Mouse (Mus musculus) megakaryocyte, embryonic 14.5 days (primary cell): ENCODE data around the gene Gm49384. TPM values are rescaled to one million over a fixed set of nuclear protein-coding genes. Genes with fewer than 3 reads are reported as not detected.

Source experiments
- H3K27me3 ChIP-seq: replicated peaks from 2 replicates; pipeline ENCODE3; 2012; ENCODE audit warnings: inconsistent platforms
- H3K36me3 ChIP-seq: replicated peaks from 2 replicates; pipeline ENCODE3; 2012; ENCODE audit warnings: low read length, inconsistent platforms, mixed read lengths
- H3K4me1 ChIP-seq: 2 replicates; pipeline ENCODE4 v1.6.1; 2012; ENCODE audit warnings: inconsistent platforms
- H3K4me3 ChIP-seq: replicated peaks from 2 replicates; pipeline ENCODE3; 2012; ENCODE audit warnings: moderate library complexity, mild to moderate bottlenecking, inconsistent platforms
- H3K9me3 ChIP-seq: 2 replicates; pipeline ENCODE4 v1.6.1; 2012; ENCODE audit warnings: inconsistent platforms
- FLI1 ChIP-seq: IDR thresholded peaks from 2 replicates; pipeline ENCODE4 v1.6.1; 2012; ENCODE audit warnings: low read length, inconsistent platforms, mixed read lengths
- GATA1 ChIP-seq: IDR thresholded peaks from 3 replicates; pipeline ENCODE4 v1.6.1; 2012; ENCODE audit warnings: mixed read lengths, low read length, inconsistent platforms, borderline replicate concordance
- polyA plus RNA-seq: library from polyadenylated mRNA; stranded (reverse); fragments of >175 nt; gene quantifications from 2 replicates; pipeline ENCODE4 v1.2.3, GENCODE M21; 2012; ENCODE audit warnings: low replicate concordance; ENCODE audit not compliant: insufficient read depth

The Gm49384 gene
- polyA plus RNA-seq, 1 experiment: not detected

DNA sequence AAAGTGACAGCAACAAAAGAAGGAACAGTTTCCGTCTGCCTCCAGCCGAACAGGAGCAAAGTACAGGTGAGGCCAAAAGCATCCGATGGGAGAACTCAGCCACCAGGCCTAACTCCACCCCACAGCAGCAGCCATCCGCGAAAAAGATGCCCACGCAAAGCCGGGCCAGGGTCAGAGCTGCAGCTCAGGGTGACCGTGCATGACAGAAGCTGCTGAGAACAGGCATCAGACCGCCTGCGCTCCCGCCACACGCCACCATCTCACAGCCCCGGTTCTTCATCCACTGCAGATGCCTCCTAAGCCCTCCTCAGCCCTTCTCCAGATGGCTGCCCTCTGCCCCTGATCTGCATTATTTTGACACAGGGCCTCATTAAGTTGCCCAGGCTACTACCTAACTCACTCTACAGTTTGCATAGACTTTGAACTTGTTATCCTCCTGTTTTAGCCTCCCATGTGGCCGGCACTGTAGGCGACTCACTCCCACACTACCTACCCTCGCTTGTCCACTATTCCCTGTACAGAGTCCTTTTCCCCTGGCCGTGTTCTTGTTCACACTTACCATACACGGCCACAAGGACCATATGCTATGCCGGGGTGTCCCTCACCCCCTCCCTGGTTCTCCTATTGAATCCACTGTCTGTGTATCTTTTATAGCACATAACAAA lies 16.7 kb upstream of the Gm49384 start:
- H3K4me3 ChIP-seq: no peak overlapping the region
- H3K27me3 ChIP-seq: no peaks in the 10 kb centered on the region
- peaks cover 78% of the 10 kb centered on the region for H3K36me3 ChIP-seq
- TF ChIP-seq FLI1 (no peak), GATA1 (no peak)
- H3K4me1 ChIP-seq: peaks cover 4% of the 10 kb centered on the region; the same call in 1 of the 2 replicates
- no peaks in the 10 kb centered on the region for H3K9me3 ChIP-seq

DNA sequence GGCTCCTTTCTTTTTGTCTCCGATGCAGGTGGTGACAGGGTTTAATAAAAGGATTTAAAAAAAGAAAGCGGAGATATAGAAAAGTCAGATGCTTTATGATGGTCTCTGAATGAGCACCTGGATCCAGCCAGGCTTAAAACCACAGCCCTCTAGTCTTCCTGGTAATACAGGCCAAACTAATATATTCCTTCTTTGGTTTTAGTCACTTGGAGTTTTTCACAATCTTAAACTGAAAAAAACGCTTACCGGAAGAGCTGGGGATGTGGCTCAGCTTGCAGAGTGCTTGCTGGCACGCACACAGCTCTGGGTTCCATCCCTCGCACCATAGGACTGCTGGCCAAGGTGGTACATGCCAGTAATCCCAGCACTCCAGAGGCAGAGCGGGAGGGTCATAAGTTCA lies 12.5 kb upstream of the Gm49384 start:
- H3K36me3 ChIP-seq: peaks cover 85% of the 10 kb centered on the region
- no peaks in the 10 kb centered on the region for H3K4me1 ChIP-seq
- no peaks in the 10 kb centered on the region for H3K27me3 ChIP-seq
- H3K4me3 ChIP-seq: no peak overlapping the region
- no peaks in the 10 kb centered on the region for H3K9me3 ChIP-seq
- TF ChIP-seq FLI1 (no peak), GATA1 (no peak)

DNA sequence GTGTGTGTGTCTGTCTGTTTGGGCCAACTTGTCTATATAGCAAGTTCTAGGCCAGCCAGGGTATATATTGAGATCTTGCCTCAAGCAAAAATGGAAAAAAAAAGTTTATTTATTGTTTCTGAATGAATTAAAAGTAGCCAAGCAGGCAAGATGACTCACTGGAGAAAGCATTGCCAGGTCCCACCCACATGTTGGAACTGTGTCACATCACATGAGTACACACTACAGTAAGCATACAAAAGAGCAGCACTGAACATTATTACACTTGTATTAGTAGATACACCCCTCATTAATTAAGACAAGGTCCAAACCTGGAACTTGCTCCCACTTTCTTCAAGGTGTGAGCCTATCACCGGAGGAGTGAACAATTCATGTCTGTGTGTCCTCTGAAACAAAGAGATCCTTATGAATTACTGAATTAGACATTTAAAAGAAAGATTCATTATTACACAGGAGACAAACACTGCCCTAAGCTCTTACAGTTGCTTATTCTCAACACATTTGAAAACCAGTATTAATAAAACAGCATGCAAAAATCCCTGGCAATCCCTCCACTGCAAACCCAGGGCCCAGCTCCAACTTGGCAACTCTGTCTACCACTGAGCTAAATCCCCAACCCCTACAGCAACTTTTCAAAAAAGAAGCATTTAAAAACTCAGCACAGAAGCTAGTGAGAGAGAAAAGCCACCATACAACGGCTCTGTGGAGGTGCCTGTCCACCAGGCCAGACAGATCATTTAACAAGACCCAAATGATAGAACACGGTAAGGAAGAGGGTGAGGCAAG lies 11.1 kb upstream of the Gm49384 start:
- Histone ChIP-seq H3K36me3 (peaks cover 80% of the 10 kb centered on the region), H3K4me3 (no peak overlapping the region), H3K4me1 (no peaks in the 10 kb centered on the region), H3K27me3 (no peaks in the 10 kb centered on the region), H3K9me3 (no peaks in the 10 kb centered on the region)
- TF ChIP-seq FLI1: no peak

DNA sequence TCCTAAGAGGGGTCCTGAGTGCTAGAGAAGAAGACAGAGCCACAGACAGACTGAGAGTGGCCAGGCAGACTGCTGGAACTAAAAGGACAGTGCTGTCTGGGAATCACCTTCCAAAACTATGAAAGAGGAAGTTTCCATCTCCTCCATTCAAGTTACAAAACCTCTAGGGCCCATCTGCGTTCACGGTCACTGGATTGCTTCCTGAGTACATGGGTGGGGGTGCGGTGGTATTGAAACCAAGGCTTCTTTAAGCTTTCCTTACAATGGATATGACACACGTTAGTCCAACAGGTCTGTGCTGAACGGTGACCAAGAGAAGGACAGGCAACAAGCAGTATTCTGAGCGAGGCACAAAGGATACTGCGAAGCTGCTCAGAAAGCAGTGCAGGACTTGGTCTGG lies 10.3 kb upstream of the Gm49384 start:
- Histone ChIP-seq H3K36me3 (peaks cover 82% of the 10 kb centered on the region), H3K27me3 (no peaks in the 10 kb centered on the region), H3K4me3 (no peak overlapping the region), H3K4me1 (no peaks in the 10 kb centered on the region), H3K9me3 (no peaks in the 10 kb centered on the region)
- TF ChIP-seq GATA1 (no peak), FLI1 (no peak)

DNA sequence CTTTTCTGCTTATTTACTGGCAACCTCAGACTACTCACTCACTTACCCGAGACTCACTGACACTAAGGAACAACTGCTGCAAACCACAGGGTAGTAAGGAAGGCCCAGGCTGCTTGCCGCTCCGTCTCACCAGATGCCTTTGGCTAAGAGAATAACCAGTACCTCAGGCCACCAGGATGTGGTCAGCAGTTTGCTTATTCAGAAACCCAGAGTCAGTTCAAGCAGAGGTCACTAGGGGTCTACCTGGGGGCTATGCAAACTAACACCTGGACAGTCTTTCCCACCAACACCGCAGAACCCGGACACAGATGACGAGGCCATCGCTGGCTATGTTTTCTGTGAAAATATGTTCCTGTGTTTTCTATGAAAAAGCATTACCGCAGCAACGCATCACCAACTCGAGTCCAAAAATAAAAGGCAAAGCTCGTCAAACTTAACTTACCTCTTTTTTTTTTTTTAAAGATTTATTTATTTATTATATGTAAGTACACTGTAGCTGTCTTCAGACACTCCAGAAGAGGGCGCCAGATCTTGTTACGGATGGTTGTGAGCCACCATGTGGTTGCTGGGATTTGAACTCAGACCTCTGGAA lies 9.2 kb upstream of the Gm49384 start:
- TF ChIP-seq GATA1 (no peak), FLI1 (no peak)
- peaks cover 80% of the 10 kb centered on the region for H3K36me3 ChIP-seq
- no peaks in the 10 kb centered on the region for H3K27me3 ChIP-seq
- no peak overlapping the region for H3K4me3 ChIP-seq
- H3K9me3 ChIP-seq: no peaks in the 10 kb centered on the region
- no peaks in the 10 kb centered on the region for H3K4me1 ChIP-seq

DNA sequence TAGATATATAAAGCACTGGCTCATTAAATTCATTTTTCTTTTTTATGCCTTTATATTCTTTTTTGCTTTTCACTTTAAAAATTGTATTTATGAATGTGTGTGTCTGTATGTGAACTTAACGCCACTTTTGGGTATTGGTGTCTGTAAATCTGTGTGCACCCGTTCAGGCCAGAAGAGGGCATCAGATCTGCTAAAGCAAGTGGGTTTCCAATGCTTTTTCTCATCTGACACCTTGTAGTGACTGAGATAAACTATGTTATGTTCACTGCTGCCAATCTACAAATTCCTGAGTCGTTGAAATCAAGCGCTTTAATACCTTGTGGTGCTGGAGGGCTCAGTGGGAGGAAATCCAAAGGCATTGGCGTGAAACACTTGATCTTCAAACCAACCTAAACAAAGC lies 7.0 kb upstream of the Gm49384 start:
- no peak overlapping the region for H3K4me3 ChIP-seq
- TF ChIP-seq GATA1: no peak
- no peak for TF ChIP-seq FLI1
- peaks cover 80% of the 10 kb centered on the region for H3K36me3 ChIP-seq
- no peaks in the 10 kb centered on the region for H3K4me1 ChIP-seq
- H3K27me3 ChIP-seq: no peaks in the 10 kb centered on the region
- H3K9me3 ChIP-seq: no peaks in the 10 kb centered on the region

DNA sequence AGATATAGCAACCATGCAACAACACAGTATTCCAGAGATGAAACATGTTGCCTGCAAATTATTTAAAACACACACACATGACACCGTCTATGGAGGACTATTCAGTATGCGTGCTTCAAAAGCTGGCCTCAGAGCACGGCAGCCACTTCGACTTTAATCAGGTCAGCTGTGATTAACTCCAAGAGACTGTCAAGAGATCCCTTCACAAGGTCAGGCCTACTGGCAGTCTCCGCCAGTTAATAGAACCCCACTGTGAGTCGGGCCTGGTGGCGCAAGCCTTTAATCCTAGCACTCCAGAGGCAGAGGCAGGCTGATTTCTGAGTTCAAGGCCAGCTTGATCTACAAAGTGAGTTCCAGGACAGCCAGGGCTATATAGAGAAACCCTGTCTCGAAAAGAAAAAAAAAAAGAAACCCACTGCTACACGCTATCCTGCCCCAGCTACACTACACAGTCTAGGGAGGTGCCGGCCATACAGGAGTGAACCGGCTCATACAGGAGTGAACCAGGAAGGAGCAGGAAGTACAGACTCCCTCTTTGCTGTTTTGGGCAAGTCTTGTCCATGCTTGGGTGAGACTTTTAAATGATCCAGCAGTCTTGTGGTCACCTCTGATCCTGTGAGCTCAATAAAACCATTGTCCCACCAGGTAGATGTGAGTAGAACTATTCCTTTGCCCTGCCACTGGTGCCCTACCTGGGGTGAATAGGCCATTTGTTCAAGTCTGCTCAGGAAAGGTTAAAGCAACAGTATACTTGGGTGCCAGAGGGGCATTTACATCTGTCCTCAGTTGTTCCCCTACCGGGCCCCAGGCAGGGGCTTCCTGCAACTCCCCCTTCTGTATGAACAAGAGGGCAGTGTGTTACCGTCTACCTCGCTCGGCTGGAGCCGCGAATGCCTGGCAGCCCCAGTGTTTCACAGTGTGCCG lies 6.3 kb upstream of the Gm49384 start:
- TF ChIP-seq GATA1 (no peak), FLI1 (no peak)
- H3K36me3 ChIP-seq: peaks cover 75% of the 10 kb centered on the region
- no peak overlapping the region for H3K4me3 ChIP-seq
- H3K4me1 ChIP-seq: no peaks in the 10 kb centered on the region
- H3K27me3 ChIP-seq: no peaks in the 10 kb centered on the region
- H3K9me3 ChIP-seq: no peaks in the 10 kb centered on the region

DNA sequence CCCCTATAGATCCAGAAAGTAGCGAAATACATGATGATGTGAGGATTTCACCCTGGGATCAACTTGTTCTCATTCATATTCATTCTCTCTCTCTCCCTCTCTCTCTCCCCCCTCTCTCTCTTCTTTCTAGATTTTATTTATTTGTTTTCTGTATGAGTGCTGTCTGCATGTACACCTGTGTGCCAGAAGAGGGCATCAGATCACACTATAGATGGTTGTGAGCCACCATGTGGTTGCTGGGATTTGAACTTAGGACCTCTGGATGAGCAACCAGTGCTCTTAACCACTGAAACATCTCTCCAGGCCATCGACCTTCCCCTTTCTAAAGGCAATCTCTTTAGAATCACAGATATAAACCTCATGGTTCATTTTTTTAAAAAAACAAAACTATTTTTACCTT lies 4.5 kb upstream of the Gm49384 start:
- H3K4me1 ChIP-seq: no peaks in the 10 kb centered on the region
- no peaks in the 10 kb centered on the region for H3K9me3 ChIP-seq
- no peaks in the 10 kb centered on the region for H3K27me3 ChIP-seq
- H3K36me3 ChIP-seq: peaks cover 64% of the 10 kb centered on the region
- no peak overlapping the region for H3K4me3 ChIP-seq
- TF ChIP-seq GATA1 (no peak), FLI1 (no peak)

DNA sequence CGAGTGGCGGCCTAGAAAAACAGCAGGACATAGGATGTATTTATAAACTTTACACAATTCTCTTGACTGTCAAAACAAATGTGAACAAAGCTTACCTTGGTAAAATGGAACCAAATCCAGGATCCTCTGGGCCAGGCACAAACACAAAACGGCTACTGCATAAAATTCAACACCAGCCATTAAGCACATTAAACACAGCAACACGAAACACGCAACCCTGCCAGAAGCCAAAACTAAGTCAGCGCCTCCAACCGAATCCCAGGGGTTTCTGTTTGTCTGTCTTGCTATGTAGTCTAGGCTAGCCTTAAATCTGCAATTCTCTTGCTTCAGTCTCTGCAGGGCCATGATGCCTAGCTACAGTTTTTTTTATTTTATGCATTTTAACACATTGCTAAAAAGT lies 3.9 kb upstream of the Gm49384 start:
- Histone ChIP-seq H3K27me3 (no peaks in the 10 kb centered on the region), H3K4me3 (no peak overlapping the region), H3K9me3 (no peaks in the 10 kb centered on the region), H3K36me3 (peaks cover 65% of the 10 kb centered on the region), H3K4me1 (no peaks in the 10 kb centered on the region)
- TF ChIP-seq FLI1 (no peak), GATA1 (no peak)

DNA sequence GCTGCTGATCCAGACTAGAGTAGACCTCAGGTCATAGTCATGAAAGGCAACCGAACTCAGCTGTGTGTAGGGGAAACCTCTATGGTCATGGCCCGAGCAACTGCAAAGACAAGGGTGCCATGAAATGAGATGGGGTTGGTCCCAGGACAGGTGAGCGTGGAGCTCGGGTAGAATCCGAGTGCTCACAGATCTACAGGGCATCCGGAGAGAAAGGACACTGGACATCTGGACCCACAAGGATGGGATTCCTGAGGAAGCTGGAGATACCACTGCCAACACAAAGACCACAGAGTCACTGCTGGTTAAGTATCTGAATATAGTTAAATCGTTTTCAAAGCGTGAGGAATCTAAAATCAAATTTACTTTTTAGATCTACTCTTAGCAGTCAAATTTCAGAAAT lies 3.3 kb upstream of the Gm49384 start:
- TF ChIP-seq GATA1 (no peak), FLI1 (no peak)
- H3K4me3 ChIP-seq: no peak overlapping the region
- H3K4me1 ChIP-seq: no peaks in the 10 kb centered on the region
- no peaks in the 10 kb centered on the region for H3K9me3 ChIP-seq
- no peaks in the 10 kb centered on the region for H3K27me3 ChIP-seq
- peaks cover 68% of the 10 kb centered on the region for H3K36me3 ChIP-seq
